Mouse (Mus musculus): ENCODE data around the gene Cdk17.
A peak's percentile ranks its signal among the peaks of the same experiment; 100 is the strongest.

The Cdk17 gene

GRCm38 (mm10) chr10:93265833-93266232, 105.2 kb downstream of the Cdk17 start:
- peak; percentile 76 for DNase-seq

GRCm38 (mm10) chr10:93266521-93266920, 105.8 kb downstream of the Cdk17 start:
- no peak for DNase-seq

GRCm38 (mm10) chr10:93267509-93267908, 106.8 kb downstream of the Cdk17 start:
- DNase-seq: no peak

- DNase-seq: no peak
Observed at GRCm38 (mm10) chr10:93268339-93268738, 107.7 kb downstream of the Cdk17 start.

- DNase-seq: no peak
Observed at GRCm38 (mm10) chr10:93269744-93270143, 109.1 kb downstream of the Cdk17 start.

- DNase-seq: no peak
Observed at GRCm38 (mm10) chr10:93270889-93271460, 110.3 kb downstream of the Cdk17 start.

GRCm38 (mm10) chr10:93271831-93272230, 111.2 kb downstream of the Cdk17 start:
- peak; percentile 95 for DNase-seq

- DNase-seq: peak; percentile 94
Observed at GRCm38 (mm10) chr10:93272986-93273982, 112.6 kb downstream of the Cdk17 start.

GRCm38 (mm10) chr10:93274277-93274696, 113.6 kb downstream of the Cdk17 start:
- no peak for DNase-seq

GRCm38 (mm10) chr10:93275212-93276136, 114.8 kb downstream of the Cdk17 start:
- DNase-seq: no peak

GRCm38 (mm10) chr10:93276349-93276763, 115.7 kb downstream of the Cdk17 start:
- peak; percentile 99 for DNase-seq

- DNase-seq: no peak
Observed at GRCm38 (mm10) chr10:93276857-93277256, 116.2 kb downstream of the Cdk17 start.

GRCm38 (mm10) chr10:93278361-93278760, 117.7 kb downstream of the Cdk17 start:
- DNase-seq: no peak

- DNase-seq: no peak
Observed at GRCm38 (mm10) chr10:93279062-93279461, 118.4 kb downstream of the Cdk17 start.

GRCm38 (mm10) chr10:93280586-93280985, 119.9 kb downstream of the Cdk17 start:
- peak; percentile 95 for DNase-seq

GRCm38 (mm10) chr10:93281092-93281491, 120.4 kb downstream of the Cdk17 start:
- no peak for DNase-seq

- DNase-seq: peak; percentile 98
Observed at GRCm38 (mm10) chr10:93282526-93282964, 121.9 kb downstream of the Cdk17 start.

- DNase-seq: no peak
Observed at GRCm38 (mm10) chr10:93283258-93283657, 122.6 kb downstream of the Cdk17 start.

GRCm38 (mm10) chr10:93285489-93285888, 124.8 kb downstream of the Cdk17 start:
- DNase-seq: peak; percentile 96

- DNase-seq: no peak
Observed at GRCm38 (mm10) chr10:93287551-93288145, 127.0 kb downstream of the Cdk17 start.

- DNase-seq: peak; percentile 91
Observed at GRCm38 (mm10) chr10:93288336-93288735, 127.7 kb downstream of the Cdk17 start.

GRCm38 (mm10) chr10:93289404-93289803, 128.7 kb downstream of the Cdk17 start:
- no peak for DNase-seq
